Mouse (Mus musculus): Measurements from ENCODE around the gene Ndufa10.

Gene Ndufa10

DNA sequence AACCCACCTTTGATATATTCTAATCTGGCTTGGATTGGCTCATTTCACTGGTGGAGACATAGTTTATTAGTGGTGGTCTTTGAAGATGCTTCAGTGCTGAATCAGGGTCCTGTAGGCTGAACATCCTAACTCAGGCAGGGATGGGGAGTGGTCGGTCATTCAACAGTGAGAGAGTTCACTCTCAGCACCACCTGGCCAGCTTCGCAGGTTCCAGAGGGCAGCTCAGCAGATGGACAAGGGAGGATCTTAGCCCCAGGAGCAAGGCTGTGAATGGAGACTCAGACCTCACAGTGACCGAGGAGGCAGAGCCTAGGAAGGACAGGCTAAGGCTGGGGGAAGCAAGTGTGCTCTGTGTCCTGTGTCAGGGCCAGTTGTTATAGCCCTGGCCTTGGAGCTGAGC lies 42.2 kb downstream of the Ndufa10 start:
- DNase-seq (ENCODE audit: low spot score in 2 of 2), result no peak

DNA sequence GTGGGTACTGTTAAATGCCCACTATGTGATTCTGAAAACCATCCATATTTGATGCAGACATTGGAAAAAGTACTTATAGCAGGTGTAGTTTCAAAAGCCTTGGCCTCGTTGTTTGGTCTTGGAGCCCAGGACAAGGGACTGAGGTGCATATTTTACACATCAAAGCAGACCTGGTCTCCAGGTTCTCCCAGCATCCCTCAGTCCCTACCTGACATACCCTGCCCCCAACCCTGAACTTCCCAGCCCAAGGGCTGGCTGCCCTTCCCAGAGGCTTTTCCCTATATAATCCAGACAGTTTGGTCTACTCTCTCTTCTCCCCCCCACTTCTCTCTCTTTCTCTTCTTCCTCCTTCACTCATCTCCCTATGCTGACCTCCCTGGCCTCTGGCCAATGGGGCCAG lies 42.7 kb downstream of the Ndufa10 start:
- no peak for DNase-seq (ENCODE audit: low spot score in 2 of 2)

DNA sequence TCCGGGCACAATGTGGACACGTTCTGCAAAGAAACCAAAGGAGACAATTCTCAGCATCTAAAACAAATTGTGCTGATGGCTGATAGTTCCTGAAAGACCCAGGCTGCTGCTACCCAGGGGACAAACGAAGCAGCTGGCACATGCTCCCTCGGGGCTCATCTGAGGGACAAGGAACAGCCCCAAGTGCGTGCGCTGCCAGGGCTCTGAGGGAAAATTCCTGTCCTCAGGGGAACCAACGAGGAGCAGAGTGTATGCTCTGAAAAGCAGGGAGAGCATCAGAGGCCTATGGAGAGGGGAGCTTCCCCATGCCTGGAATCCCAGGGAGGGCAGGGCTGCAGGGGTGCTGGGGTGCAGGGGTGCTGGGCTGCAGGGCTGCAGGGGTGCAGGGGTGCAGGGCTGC lies 48.9 kb downstream of the Ndufa10 start:
- no peak for DNase-seq (ENCODE audit: low spot score in 2 of 2)

DNA sequence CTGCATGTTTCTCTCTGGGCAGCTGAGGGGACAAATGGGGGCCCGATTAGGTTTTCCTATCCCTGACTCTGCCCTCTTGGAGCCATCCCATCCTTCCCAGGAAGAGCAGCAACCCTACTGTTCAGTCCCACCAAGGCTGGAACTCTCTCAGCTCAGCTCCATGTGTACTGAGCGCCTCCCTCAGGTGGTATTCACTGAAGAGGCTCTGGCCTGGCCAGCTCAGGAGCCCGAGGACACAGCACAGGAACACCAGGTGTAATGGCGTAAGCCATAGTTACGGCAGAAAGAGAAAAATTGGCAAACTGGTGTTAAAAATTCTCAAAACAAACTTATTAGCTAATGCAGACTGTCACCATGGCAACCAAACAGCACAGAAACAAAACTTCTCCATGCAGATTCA lies 68.5 kb downstream of the Ndufa10 start:
- no peak for DNase-seq (ENCODE audit: low spot score in 2 of 2)

DNA sequence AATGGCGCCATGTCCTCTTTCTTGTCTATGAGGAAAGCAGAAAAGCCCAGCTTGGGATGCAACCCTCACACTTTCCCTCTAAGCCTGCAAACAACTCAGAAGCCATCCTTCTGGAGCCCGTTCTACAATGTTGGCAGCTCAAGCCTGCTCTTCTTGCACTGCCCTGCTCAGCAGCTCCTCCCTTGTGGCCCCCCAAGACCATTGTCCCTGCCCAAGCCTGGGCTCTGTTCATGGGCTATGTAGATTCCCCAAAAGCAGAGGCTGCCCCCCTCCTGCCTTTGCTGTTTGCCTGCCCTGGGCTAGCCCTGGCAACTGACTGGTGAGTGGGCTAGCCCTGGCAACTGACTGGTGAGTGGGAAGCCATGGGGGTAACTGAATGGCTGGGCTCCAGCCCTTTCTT lies 73.1 kb downstream of the Ndufa10 start:
- DNase-seq (ENCODE audit: low spot score in 2 of 2), result no peak

DNA sequence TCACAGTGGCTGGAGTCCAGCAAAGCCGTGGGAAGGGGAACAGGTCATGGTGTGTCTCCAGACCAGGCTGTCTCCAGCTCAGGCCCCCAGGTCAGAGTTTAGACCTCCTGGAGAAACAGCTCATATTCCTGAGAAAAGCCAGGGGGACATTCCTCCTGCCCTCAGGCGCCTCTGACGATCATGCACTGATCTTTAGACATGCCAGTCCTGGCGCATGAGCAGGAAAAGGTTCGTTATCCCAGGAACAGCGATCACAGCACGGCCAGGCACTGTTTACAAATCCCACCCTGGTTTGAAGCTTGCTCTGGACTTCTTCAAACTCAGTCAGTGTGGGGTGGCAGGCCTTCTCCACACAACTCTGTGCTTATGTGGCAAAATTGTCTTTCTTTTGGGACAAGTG lies 75.1 kb downstream of the Ndufa10 start:
- no peak for DNase-seq (ENCODE audit: low spot score in 2 of 2)

DNA sequence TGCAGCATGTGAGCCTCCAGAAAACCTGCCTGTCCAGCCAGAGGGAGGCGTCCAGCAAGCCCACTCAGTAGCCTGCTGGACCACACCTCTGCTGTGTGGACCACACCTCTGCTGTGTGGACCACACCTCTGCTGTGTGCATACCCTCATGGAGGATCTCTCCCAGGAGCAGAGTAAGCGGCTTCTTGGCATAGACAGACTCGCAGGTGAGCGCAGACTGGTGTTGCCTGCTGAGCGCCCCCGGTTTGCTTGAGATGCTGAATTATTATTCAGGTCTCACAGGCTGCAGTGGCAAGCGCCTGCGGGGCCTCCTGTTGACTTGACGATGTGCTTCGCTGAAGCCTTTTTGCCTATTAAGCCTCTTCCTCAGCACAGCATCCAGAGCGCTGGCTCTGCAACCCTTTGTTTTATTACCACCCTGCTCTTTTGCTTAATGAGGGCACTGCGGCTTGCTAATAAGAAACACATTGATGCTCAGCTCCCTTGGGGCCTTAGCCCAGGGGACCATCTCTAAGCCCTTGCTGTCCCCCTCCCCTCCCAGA lies 76.1 kb downstream of the Ndufa10 start:
- no peak for DNase-seq (ENCODE audit: low spot score in 2 of 2)

DNA sequence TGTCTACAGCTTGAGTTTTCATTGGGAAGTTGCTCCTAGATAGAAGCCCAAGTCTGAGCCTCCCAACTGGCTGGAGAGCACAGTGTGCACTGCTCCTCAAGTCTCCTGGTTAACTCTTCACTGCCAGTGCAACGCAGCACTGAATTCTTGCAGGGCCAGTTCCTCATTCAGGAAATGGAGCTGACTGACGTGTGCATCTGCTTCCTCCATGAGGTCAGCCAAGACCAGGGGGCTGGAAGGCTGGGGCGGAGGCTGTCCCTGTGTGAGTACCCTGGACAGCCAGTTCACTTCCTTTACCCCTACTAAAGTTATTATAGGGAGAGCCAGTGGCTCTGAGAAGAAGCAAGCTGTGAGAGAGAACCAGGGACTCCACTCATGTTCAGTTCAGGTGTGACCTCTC lies 79.4 kb downstream of the Ndufa10 start:
- no peak for DNase-seq (ENCODE audit: low spot score in 2 of 2)

DNA sequence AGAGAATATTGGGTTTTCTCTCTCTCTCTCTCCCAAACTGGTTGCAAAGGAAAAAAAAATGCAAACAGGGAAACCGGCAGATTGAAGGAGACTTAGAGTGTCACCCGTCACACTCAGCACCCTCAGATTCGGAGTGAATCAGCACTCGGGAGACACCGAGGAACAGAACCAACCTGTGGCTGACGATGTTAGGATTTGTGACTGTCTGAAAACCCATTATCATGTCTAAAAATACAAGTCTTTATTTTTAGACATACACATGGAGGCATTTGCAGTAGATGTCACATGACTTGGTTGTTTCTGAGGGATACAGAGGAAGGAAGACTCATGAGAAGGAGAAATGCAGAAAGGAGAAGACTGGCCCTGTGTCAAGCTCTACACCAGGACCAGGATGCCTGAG lies 80.5 kb downstream of the Ndufa10 start:
- no peak for DNase-seq (ENCODE audit: low spot score in 2 of 2)

All from heart, adult 9 months (tissue).